Mouse (Mus musculus): ENCODE measurements around the gene Sh3bp5.

GRCm38 (mm10) chr14:31398819-31399218 lies 37.1 kb downstream of the Sh3bp5 start:
- TF ChIP-seq CTCF (IDR thresholded peaks at IDR 0.05; ENCODE audit: control insufficient read depth, insufficient read depth, insufficient read length) (no peak), USF1 (IDR thresholded peaks at IDR 0.05; ENCODE audit: low read depth) (no peak), MAX (IDR thresholded peaks at IDR 0.05) (no peak), MYOG (IDR thresholded peaks at IDR 0.05; ENCODE audit: control insufficient read depth, extremely low read depth, insufficient read length) (no peak)
